Mouse (Mus musculus): ENCODE measurements around the gene Grin2c.

- TF ChIP-seq CTCF (IDR thresholded peaks at IDR 0.05; ENCODE audit: insufficient read depth, low read depth, low read length) (no peak), POLR2A (IDR thresholded peaks at IDR 0.05; ENCODE audit: insufficient read depth, low read depth, low read length) (no peak)
These were observed 2.7 kb downstream of the Grin2c start for GRCm38 (mm10) chr11:115264136-115264861.
